Mouse (Mus musculus) cortical plate, adult 2 months (tissue): Measurements from ENCODE around the gene Dennd2a.

Experiments
- CTCF ChIP-seq: fragments of 200-500 bp; IDR thresholded peaks from 2 replicates; pipeline ENCODE4 v1.5.1; 2011; ENCODE audit warnings: mild to moderate bottlenecking, control low read depth, low read length; ENCODE audit not compliant: insufficient read depth; ENCODE audit errors: extremely low read depth
- POLR2A ChIP-seq: fragments of 200-500 bp; IDR thresholded peaks from 2 replicates; pipeline ENCODE4 v1.6.1; 2011; ENCODE audit warnings: mild to moderate bottlenecking, low read length, control low read depth; ENCODE audit not compliant: insufficient read depth; ENCODE audit errors: extremely low read depth

DNA sequence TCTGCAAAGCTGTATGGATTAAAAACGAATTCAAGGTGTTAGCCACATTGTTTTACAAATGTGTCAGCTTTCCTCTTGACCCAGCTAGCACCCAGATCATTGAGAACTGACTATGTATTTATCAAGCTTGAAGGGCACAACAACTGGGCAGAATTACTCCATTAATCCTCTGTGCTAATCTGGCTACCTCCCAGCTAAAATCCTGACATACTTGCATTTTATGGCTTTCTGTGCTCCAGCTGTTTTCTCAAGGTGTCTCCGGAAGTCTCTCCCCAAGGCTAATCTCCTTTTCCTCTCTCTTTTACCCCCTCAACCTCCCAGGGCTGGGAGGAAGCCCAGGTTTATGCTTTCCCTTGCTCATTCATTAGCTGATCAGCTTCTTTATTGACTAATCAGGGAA, 103.1 kb downstream of the Dennd2a start:
- no peak for TF ChIP-seq CTCF
- TF ChIP-seq POLR2A = no peak
